Mouse (Mus musculus): ENCODE results near the gene Prkaca. TPM values are rescaled to one million over a fixed set of nuclear protein-coding genes. Genes with fewer than 3 reads are reported as not detected.
"Not testable (repeated sequence)": the region's sequence is repeated elsewhere in the genome, so short reads cannot be mapped to it uniquely, and the experiment has no call there.

Prkaca gene
- polyA plus RNA-seq, 1 experiment from 2014 or later = 148 TPM

DNA sequence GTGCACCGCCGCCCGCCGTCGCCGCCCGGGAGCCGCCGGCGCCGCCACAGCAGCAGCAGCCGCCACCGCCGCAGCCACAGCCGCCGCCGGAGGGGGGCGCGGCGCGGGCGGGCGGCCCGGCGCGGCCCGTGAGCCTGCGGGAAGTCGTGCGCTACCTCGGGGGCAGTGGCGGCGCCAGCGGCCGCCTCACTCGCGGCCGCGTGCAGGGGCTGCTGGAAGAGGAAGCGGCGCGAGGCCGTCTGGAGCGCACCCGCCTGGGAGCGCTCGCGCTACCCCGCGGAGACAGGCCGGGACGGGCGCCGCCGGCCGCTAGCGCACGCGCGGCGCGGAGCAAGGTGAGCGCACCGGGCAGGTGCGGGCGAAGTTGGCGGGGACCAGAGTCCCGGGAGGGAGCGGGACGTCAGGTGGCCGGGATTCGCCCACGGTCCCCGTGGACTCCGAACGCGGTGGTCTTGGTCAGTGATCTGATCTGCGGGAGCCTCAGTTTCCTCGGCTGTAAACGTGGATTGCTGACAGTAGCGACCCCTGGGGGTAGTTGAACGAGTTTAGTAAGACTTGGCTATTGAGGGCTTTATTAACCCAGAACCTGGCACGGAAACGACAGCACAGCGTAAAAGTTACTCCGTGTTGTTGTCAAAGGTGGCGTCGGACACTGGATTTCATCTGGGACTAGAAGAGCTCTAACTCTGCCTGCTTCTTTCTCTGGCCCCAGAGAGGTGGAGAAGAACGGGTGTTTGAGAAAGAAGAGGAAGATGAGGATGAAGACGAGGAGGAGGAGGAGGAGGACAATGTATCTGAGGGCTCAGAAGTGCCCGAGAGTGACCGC is 25.7 kb downstream of the Prkaca start:
- peaks cover 51% of the 10 kb centered on the region for H3K27me3 ChIP-seq (ENCODE audit: poor library complexity, severe bottlenecking)
- H3K36me3 ChIP-seq (replicated peaks) = peaks cover 63% of the 10 kb centered on the region
- peak overlapping the region; percentile 88 for H3K27ac ChIP-seq
- H3K4me3 ChIP-seq = peak overlapping the region; percentile 85
- H3K9me3 ChIP-seq = no peaks in the 10 kb centered on the region
- 6% methylated on average over 89 of the region's 92 CpGs for WGBS
- peak; percentile 68 for DNase-seq (ENCODE audit: extremely low spot score, low spot score)
- peaks cover 55% of the 10 kb centered on the region for H3K4me1 ChIP-seq

DNA sequence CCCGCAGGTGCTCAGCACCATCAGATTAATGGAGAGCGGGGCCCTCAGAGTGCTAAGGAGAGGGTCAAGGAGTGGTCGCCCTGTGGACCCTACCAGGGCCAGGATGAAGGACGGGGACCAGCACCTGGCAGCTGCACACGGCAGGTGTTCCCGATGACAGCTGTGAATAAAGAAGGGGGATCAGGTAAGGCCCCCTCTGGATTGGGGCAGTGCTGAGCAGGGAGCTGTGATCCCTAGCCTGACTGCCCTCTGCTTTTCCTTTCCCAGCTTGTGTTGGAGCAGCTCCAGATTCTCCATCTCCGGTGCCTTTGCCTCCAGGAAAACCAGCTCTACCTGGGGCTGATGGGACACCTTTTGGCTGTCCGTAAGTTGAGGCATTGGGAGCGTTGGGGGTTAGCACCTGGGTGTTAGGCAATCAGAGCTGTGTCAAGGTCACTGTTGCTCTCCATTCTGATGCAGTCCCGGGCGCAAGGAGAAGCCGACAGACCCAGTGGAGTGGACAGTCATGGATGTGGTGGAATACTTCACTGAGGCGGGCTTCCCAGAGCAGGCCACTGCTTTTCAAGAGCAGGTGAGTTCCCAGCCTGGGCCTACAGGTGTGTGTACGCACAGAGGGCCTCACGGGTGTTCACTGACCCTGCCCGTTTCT is 26.4 kb downstream of the Prkaca start:
- H3K4me1 ChIP-seq = peaks cover 62% of the 10 kb centered on the region
- H3K27me3 ChIP-seq (ENCODE audit: poor library complexity, severe bottlenecking) = peaks cover 58% of the 10 kb centered on the region
- H3K36me3 ChIP-seq (replicated peaks) = peaks cover 56% of the 10 kb centered on the region
- no peak for DNase-seq (ENCODE audit: extremely low spot score, low spot score)
- H3K4me3 ChIP-seq = peak overlapping the region; percentile 85
- WGBS = 70% methylated on average over 16 of the region's 16 CpGs
- peak overlapping the region; percentile 88; the same call in 1 of the 2 replicates for H3K27ac ChIP-seq
- H3K9me3 ChIP-seq = no peaks in the 10 kb centered on the region

DNA sequence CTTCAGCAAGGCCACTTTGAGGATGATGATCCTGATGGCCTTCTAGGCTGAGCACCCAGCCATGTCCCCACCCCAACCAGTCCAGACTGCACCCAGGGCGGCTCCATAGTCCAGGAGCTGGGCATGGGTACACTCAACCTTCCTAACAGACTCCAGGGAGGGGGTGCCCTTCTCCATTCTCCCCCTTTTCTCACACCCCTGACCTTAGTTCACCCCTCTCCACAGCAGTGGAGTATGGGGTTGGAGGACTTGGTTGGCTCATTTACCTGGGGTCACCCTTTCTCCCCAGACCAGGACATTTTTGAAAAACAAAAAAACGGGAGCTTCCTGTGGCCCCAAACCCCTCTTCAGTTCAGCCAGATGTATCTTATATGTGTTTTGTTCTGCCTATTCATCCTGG is 27.0 kb downstream of the Prkaca start:
- Histone ChIP-seq H3K36me3 (replicated peaks) (peaks cover 50% of the 10 kb centered on the region), H3K27ac (no peak overlapping the region), H3K4me1 (peaks cover 67% of the 10 kb centered on the region), H3K9me3 (no peaks in the 10 kb centered on the region), H3K4me3 (peak overlapping the region; percentile 85; the same call in 1 of the 2 replicates), H3K27me3 (ENCODE audit: poor library complexity, severe bottlenecking) (peaks cover 58% of the 10 kb centered on the region)
- 92% methylated on average over 2 of the region's 2 CpGs for WGBS
- no peak for DNase-seq (ENCODE audit: extremely low spot score, low spot score)

DNA sequence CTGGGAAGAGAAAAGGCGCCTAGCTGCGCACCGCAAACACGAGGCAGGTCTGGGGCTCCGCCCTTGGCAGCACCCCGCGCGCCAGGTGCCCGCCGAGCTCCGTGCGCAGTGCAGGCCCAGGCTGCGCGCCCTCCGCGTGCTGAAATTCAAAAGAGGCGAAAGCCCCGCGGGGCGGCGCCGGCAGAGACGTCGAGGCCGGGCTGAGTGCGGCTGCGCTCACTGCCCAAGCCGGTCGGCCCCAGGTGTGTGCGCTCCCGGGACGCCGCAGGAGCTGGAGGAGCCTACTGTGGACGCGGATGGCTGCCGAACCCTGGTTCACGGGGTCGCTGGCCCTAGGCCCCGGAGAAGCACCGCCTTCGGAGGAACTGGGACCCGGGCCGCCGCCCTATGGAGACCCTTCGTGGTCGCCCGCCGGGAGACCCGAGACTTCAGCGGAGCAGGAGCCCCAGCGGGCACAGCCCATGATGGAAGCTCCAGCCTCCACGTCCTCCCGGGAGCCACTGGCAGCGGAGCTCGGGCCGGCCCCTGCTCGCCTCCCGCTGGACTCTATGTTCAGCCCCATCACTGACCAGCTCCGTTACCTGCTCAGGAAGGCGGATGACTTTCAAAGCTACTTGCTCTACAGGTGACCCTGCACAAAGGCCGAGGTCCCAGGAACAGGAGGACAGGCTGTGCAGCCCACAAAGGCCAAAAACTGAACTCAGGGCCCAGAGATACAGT is 28.6 kb downstream of the Prkaca start, which contains the start of gene 1700067K01Rik:
Gene 1700067K01Rik, plus strand, starts transcription at position 222 of the 720 bp plus-strand sequence.
- Histone ChIP-seq H3K27ac (no peak within 1 kb of the TSS; the same call in 1 of the 2 replicates), H3K27me3 (ENCODE audit: poor library complexity, severe bottlenecking) (peaks cover 54% of the 10 kb centered on the region), H3K4me3 (peak within 1 kb of the TSS; percentile 39), H3K36me3 (replicated peaks) (peaks cover 44% of the 10 kb centered on the region), H3K9me3 (no peaks in the 10 kb centered on the region), H3K4me1 (peaks cover 65% of the 10 kb centered on the region)
- WGBS = 15% methylated on average over 61 of the region's 61 CpGs
- DNase-seq (ENCODE audit: extremely low spot score, low spot score) = no peak

DNA sequence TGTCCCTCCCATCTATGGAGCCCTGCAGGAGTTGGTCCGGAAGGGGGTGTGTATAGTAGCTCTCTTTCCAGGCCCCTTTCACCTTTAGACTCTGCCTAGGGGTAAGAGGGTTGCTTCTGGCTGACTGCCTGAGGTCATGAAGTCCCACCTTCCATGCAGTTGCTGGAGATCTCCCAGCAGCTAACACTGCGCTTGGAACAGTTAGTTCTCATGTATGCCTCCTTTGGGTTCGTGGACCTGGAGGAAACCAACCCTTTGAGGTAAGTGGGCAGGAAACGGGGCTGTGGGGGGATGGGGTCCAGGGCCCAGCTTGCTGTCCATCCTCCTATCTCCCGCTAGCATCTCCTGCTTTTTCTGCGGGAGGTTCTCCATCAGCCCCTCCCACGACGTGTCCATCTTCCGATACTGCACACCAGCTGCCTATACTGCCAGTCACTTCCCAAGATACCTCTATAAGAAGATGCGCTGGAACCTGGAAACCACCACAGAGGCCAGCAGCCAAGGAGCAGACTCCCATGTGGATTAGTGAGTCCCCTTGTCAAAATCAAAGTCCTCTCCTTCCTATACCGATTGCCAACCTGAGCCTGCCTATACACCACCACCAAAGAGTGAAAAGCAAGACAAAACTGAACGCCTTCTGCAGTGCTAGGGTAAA is 30.3 kb downstream of the Prkaca start:
- Histone ChIP-seq H3K4me3 (no peak overlapping the region; the same call in 1 of the 2 replicates), H3K27ac (no peak overlapping the region), H3K36me3 (replicated peaks) (peaks cover 44% of the 10 kb centered on the region), H3K4me1 (peaks cover 61% of the 10 kb centered on the region), H3K9me3 (no peaks in the 10 kb centered on the region), H3K27me3 (ENCODE audit: poor library complexity, severe bottlenecking) (peaks cover 54% of the 10 kb centered on the region)
- no peak for DNase-seq (ENCODE audit: extremely low spot score, low spot score)
- WGBS = 61% methylated on average over 12 of the region's 12 CpGs

DNA sequence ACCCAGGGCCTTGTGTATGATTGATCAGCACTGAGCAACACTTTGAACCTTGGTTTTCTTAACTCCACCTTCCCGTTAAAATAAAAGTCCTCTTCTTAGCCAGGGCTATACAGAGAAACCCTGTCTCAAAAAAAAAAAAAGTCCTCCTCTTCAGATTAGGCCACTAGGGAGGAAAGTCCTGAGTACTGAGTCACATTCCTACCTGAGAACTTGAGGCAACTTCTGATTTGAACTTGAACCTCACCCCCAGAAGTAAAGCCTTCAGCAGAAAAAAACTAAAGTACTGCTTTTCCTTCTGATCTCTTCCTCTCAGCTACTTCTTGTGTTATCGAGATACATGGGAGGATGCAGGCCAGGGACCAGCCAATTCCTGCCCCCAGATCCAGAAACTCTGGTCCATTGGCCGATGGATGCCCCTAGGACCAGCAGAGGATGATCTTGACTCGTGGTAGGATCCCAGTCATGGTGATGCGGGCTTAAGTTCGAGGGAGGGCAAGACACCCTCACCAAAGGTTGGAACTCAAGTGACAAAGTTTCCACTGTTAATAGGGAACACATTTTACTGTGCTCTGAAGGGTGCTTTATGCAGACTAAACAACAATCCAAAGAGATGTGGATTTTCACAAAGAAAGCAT is 30.9 kb downstream of the Prkaca start:
- Histone ChIP-seq H3K27me3 (ENCODE audit: poor library complexity, severe bottlenecking) (peaks cover 54% of the 10 kb centered on the region), H3K4me3 (peak overlapping the region; percentile 64), H3K9me3 (no peaks in the 10 kb centered on the region), H3K4me1 (peaks cover 56% of the 10 kb centered on the region), H3K27ac (no peak overlapping the region), H3K36me3 (replicated peaks) (peaks cover 44% of the 10 kb centered on the region)
- no peak for DNase-seq (ENCODE audit: extremely low spot score, low spot score)
- WGBS = 82% methylated on average over 6 of the region's 6 CpGs

DNA sequence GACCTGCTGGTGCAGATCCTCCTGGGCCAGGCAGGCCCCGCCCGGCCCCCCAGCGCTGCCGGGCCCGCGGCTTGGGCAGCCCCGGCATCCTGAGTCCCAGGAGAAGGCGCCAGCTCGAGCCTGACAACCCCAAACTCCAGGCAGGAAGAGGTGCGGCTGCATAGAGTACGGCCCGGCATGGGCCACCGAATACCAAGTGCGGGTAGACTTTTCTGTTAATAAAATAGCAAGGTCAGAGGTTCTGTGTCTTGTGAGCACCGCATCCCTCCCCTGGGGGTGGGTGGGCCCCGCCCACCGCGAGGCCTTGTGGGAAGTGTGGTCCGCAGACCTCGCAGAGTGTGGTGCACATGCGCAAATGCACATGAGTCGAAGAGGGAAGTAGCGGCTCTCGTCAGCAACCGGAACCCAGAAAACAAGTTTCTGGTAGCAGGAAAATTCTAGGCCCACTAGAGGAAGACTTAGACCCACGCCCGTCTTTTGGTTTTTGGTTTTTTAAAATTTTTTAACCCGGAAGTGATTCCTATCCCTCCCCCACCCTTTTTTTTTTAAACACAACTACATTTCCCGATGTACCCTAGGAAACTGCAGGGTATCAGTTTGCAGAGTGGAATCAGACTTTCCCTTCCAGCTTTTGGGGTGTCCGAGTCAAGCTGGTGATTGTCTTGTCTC is 31.9 kb downstream of the Prkaca start:
- Histone ChIP-seq H3K27me3 (ENCODE audit: poor library complexity, severe bottlenecking) (peaks cover 47% of the 10 kb centered on the region), H3K9me3 (no peaks in the 10 kb centered on the region), H3K36me3 (replicated peaks) (peaks cover 35% of the 10 kb centered on the region), H3K4me3 (peak overlapping the region; percentile 64), H3K27ac (peak overlapping the region; percentile 84), H3K4me1 (peaks cover 48% of the 10 kb centered on the region)
- peak; percentile 89 for DNase-seq (ENCODE audit: extremely low spot score, low spot score)
- WGBS = 1% methylated on average over 30 of the region's 30 CpGs

DNA sequence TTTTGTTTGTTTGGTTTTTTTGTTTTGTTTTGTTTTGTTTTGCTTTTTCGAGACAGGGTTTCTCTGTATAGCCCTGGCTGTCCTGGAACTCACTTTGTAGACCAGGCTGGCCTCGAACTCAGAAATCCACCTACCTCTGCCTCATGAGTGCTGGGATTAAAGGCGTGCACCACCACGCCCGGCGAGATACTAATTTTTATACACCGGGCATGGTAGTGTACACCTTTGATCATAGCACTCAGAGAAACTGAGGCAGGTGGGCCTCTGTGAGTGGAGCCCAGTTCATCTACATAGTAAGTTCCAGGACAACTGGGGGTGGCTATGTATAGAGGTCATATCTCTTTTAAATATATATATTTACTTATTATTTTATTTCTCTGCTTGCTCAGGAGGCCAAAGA is 32.7 kb downstream of the Prkaca start:
- Histone ChIP-seq H3K4me1 (peaks cover 50% of the 10 kb centered on the region), H3K36me3 (replicated peaks) (peaks cover 26% of the 10 kb centered on the region), H3K27me3 (ENCODE audit: poor library complexity, severe bottlenecking) (peaks cover 47% of the 10 kb centered on the region)
- WGBS = 92% methylated on average over 7 of the region's 7 CpGs
- DNase-seq (ENCODE audit: extremely low spot score, low spot score); H3K9me3 ChIP-seq; H3K4me3 ChIP-seq; H3K27ac ChIP-seq: not testable (repeated sequence)

DNA sequence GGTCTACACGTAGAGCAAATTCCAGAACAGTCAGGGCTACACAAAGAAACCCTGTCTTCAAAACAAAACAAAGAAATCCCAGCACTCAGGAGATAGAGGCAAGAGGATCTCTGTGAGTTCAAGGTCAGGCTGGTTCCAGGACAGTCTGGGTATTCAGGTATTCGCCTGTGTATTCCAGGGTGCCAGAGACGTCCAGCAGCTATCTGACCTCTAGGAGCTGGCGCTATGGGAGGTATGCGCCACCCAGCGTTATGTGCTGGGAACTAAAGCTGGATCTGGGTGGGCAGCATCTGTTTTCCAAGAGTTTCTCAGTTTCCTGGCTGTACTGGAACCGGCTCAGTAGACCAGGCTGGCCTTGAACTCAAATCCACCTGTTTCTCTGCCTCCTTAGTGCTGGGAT is 35.6 kb downstream of the Prkaca start:
- H3K9me3 ChIP-seq = no peaks in the 10 kb centered on the region
- no peak overlapping the region for H3K4me3 ChIP-seq
- no peak overlapping the region for H3K27ac ChIP-seq
- DNase-seq (ENCODE audit: extremely low spot score, low spot score) = no peak
- H3K36me3 ChIP-seq (replicated peaks) = no peaks in the 10 kb centered on the region
- H3K4me1 ChIP-seq = peaks cover 54% of the 10 kb centered on the region
- H3K27me3 ChIP-seq (ENCODE audit: poor library complexity, severe bottlenecking) = peaks cover 47% of the 10 kb centered on the region
- 29% methylated on average over 7 of the region's 7 CpGs for WGBS

DNA sequence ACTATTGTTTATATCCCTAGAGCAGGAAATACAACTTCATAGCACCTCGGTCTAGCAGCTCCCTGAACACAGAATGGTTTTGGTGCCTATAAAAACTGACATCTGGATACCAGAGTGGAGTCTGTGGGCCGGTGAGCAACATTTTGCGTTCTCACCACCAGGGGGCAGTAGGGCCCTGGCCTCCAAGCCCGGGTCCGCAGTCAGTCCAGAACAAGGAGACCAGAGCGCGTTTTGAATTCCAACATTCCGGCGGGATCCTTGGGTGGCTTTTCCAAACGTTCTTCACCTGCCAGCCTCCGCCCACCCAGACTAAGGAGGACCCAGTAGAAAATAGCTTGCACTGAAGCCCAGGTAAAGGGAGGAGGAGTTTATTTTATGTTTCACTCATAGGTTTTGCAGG is 37.1 kb downstream of the Prkaca start:
- H3K27ac ChIP-seq = no peak overlapping the region
- H3K4me3 ChIP-seq = peak overlapping the region; percentile 58; the same call in 1 of the 2 replicates
- no peaks in the 10 kb centered on the region for H3K36me3 ChIP-seq (replicated peaks)
- DNase-seq (ENCODE audit: extremely low spot score, low spot score) = peak; percentile 86
- no peaks in the 10 kb centered on the region for H3K9me3 ChIP-seq
- peaks cover 41% of the 10 kb centered on the region for H3K4me1 ChIP-seq
- peaks cover 54% of the 10 kb centered on the region for H3K27me3 ChIP-seq (ENCODE audit: poor library complexity, severe bottlenecking)
- WGBS = 2% methylated on average over 11 of the region's 11 CpGs

Data from forebrain, embryonic 10.5 days (tissue).